Mouse (Mus musculus) retina, postnatal 1 day (tissue): ENCODE data around the gene Chp2.
"Not testable (repeated sequence)": the region's sequence is repeated elsewhere in the genome, so short reads cannot be mapped to it uniquely, and the experiment has no call there.

ENCODE experiments used
- DNase-seq: peaks from one replicate; pipeline ENCODE4 v3.0.0-alpha.2; 2012

The Chp2 gene

DNA sequence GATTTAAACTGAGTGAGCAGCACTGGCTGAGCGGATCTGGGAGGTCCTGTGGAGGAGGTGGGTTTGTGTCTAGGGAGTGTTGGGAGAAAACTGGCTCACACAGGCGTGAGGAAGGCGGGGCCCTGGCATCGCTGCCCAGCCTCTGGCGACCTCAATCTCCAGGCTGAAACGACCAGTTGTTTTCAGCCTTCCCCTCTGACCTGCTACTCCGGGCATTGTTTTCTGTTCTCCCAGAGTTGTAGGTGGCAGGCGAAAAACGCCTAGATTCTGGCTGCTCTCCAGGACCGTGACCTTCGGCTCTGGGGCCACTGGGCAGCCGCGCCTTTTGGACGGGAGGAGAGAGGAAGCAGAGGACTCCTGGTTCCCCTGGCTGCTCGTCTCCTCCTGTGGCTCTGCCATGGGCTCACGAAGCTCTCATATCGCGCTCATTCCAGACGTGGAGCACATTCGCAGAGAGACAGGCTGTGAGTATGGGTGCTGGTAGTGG, at the start of gene Chp2:
TSS of gene Chp2 (plus strand) at position 182 of the 487 bp plus-strand sequence.
- DNase-seq = peak; percentile 77

- DNase-seq = no peak
Measured at GRCm38 (mm10) chr7:122170705-122171104, 48.6 kb upstream of the Chp2 start.

DNA sequence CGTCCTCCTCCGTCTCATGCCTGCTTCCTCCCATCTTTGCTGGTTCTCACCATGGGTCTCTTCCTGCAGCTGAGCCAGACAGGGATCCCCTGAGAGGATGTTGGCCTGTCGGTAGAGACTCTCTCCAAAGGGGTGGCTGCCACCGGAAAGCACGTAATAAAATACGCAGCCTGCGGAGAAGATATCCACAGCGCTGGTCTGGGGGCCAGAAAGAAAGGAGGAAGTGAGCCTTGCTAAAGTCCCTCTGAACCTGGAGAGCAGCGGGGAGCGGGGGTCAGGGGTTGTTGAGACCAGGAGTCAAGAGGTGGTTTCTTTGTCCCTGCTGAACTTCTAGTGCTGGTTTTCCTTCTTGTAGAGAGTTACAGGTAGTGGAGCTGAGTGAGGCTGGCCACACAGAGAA, 47.7 kb upstream of the Chp2 start:
- no peak for DNase-seq

DNA sequence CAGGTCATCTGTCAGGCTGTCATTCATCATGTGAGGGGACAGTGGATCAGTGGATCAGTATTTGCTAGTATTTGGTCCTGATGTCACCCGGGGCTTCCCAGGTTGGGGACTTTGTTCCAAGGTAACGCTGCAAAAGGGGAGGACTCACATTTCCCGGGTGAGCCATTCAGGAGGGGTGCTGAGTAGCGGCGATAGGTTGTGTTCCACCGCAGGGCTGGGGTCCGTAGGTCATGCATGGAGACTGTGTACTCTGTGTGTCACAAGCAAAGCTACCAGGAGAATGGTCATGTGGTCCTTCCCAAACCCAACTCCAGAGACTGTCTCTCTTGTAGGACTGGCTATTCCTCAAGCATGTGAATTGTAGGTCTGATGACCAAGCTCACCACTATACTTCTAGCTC, 38.6 kb upstream of the Chp2 start:
- no peak for DNase-seq

DNA sequence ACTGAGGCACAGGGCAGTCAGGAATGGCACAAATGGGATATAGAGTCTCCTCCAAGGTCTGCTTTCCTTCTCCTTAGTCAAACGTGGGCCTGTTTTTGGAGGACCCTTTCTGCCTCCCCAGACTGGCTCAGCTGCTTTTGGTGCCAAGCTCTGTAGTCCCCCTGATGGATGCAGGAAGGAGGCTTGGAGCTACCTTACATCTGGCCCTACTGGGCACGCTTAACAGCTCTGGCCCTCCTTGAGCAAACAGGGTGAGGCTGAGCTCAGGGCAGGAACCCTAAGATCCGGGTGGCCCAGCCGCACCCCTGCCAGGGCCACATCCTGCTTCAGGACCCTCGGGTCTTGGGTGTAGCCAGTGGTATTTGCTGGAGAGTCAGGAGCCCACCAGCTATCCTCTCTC, 34.7 kb upstream of the Chp2 start:
- no peak for DNase-seq

- no peak for DNase-seq
Measured at GRCm38 (mm10) chr7:122186043-122186442, 33.3 kb upstream of the Chp2 start, which contains the start of gene Ern2. Gene Ern2, minus strand, starts transcription at chr7:122186207.

GRCm38 (mm10) chr7:122189484-122189883, 29.8 kb upstream of the Chp2 start:
- DNase-seq = peak; percentile 78

- no peak for DNase-seq
Measured at GRCm38 (mm10) chr7:122191097-122191496, 28.2 kb upstream of the Chp2 start.

GRCm38 (mm10) chr7:122193919-122194318, 25.4 kb upstream of the Chp2 start:
- DNase-seq = no peak

- no peak for DNase-seq
Measured at GRCm38 (mm10) chr7:122196771-122197170, 22.5 kb upstream of the Chp2 start.

GRCm38 (mm10) chr7:122197306-122197705, 22.0 kb upstream of the Chp2 start:
- DNase-seq = peak; percentile 77

- DNase-seq = peak; percentile 69
Measured at GRCm38 (mm10) chr7:122199296-122199695, 20.0 kb upstream of the Chp2 start.

DNA sequence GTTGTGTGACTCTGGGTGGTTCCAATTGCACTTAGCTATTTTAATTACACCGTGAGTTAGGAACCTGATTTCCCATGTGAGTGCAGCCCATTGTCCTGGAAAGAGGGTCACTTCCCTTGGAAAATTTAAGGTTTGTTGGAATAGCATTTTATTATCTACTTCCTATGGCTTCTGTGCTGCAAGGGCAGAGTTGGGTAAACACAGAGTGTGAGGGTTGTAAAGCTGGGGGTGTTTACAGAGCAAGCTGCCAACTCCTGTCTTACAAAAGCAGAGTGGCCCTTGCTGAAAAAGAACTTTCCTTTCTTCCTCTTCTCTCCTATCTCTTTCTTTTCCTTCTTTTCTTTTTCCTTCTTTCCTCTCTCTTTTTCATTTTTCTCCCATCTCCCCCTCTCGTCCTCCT, 15.4 kb upstream of the Chp2 start:
- DNase-seq = no peak

- DNase-seq = no peak
Measured at GRCm38 (mm10) chr7:122206121-122206520, 13.2 kb upstream of the Chp2 start.

- no peak for DNase-seq
Measured at GRCm38 (mm10) chr7:122208276-122209021, 10.8 kb upstream of the Chp2 start.

- DNase-seq = no peak
Measured at GRCm38 (mm10) chr7:122226020-122226742, 6.9 kb downstream of the Chp2 start.

GRCm38 (mm10) chr7:122226744-122227143, 7.4 kb downstream of the Chp2 start:
- DNase-seq = no peak

DNA sequence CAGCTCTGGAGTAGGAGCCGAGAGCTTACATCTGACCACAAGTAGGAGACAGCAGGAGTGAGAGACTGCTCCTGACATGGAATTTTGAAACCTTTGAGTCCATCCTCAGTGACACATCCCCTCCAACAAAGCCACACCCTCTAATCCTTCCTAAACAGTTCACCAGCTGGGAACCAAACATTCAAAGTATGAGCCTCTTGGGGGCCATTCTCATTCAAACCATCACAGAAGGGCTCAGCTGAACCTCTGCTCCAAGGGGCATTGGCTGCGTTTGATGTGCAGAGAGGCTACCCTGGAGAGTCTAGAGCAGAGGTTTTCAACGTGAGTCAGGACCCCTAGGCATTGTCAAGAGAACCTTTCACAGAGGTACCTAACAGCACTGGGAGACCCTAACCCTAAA, 10.0 kb downstream of the Chp2 start:
- DNase-seq = no peak

GRCm38 (mm10) chr7:122229916-122230315, 10.6 kb downstream of the Chp2 start:
- DNase-seq = no peak

- DNase-seq = no peak
Measured at GRCm38 (mm10) chr7:122230866-122231265, 11.6 kb downstream of the Chp2 start.

GRCm38 (mm10) chr7:122238939-122239338, 19.6 kb downstream of the Chp2 start:
- DNase-seq = no peak

DNA sequence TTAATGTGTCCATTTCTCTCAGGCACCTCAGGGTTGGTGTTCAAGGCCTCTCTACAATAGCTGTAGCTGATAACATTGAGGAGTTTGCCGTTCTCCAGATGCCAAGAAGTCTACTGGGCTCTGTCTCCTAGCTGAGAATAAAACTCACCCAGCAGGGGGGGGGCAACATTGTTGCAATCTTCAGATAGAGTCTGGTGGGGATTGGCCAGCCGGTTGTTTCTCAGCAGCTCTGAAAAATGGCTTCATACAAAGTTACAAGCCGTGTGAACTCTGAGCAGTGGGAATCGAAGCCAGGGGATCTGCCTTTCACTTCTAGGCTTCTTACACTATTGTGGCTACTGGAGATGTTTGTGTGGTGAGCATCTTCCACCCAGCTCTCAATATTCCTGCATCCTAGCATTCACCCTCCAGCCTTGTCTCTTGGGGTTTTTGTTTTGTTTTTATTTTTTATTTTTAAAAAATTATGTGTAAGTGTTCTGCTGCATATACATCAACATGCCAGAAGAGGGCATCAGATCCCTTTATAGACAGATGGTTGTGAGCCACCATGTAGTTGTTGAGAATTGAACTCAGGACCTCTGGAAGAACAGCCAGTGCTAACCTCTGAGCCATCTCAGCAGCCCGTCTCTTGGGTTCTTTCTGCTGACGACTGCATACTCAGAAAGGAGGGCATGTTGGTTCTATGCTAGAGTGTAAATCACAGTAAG, 21.3 kb downstream of the Chp2 start:
- DNase-seq = no peak

GRCm38 (mm10) chr7:122242260-122242659, 23.0 kb downstream of the Chp2 start:
- peak; percentile 76 for DNase-seq

DNA sequence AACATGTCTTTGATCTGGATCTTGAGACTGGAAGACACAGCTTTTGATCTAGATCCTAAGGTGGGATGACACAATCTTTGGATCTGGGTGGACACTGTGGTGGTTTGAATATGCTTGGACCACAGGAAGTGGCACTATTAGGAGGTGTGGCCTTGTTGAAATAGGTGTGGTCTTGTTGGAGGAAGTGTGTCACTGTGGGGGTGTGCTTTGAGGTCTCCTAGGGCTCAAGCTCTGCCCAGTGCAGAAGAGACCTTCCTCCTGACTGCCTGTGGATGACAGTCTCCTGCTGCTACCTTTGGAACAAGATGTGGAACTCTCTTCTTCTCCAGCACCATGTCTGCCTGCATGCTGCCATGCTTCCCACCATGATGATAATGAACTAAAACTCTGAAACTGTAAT, 23.4 kb downstream of the Chp2 start:
- DNase-seq = not testable (repeated sequence)
